Comparison of ENCODE assay signal across 12 mouse cellular contexts in genomic region chr2:123754220-123754619, GRCm38 (mm10).
A peak's percentile ranks its signal among the peaks of the same experiment; 100 is the strongest.
DNase-seq lines count a peak whose midpoint lies in the region; ATAC-seq and TF ChIP-seq lines count a peak whose summit lies in the region.
"Had no signal": no experiment of that assay in that cellular context is flagged by ENCODE, and none has a peak within 500 bp of the region (broad histone marks: within the 10 kb centered on the region; RNA-seq: fewer than 3 reads in every experiment).

No protein-coding gene starts in this region.

- no peaks in the 10 kb centered on the region for H3K4me1 ChIP-seq in heart, embryonic 15.5 days (replicated peaks)
- no peaks in the 10 kb centered on the region for H3K4me1 ChIP-seq in embryonic facial prominence, embryonic 14.5 days (ENCODE audit: control insufficient read depth, insufficient read depth, low read length)
- H3K4me1 ChIP-seq in hindbrain, embryonic 15.5 days (replicated peaks), result no peaks in the 10 kb centered on the region
- no peaks in the 10 kb centered on the region for H3K4me1 ChIP-seq in midbrain, embryonic 14.5 days (ENCODE audit: control insufficient read depth, insufficient read depth, low read length)
- H3K4me1 ChIP-seq: liver, embryonic 13.5 days had no signal

- no peak for TF ChIP-seq CTCF in gastrocnemius, adult 2 months (IDR thresholded peaks at IDR 0.05)

- no peaks in the 10 kb centered on the region for H3K9me3 ChIP-seq in heart, embryonic 15.5 days (replicated peaks)
- no peaks in the 10 kb centered on the region for H3K9me3 ChIP-seq in embryonic facial prominence, embryonic 14.5 days (ENCODE audit: control insufficient read depth, low read length)
- no peaks in the 10 kb centered on the region for H3K9me3 ChIP-seq in hindbrain, embryonic 15.5 days
- no peaks in the 10 kb centered on the region for H3K9me3 ChIP-seq in midbrain, embryonic 14.5 days (ENCODE audit: control insufficient read depth, low read length)
- H3K9me3 ChIP-seq: liver, embryonic 13.5 days had no signal

- no peaks in the 10 kb centered on the region for H3K27me3 ChIP-seq in heart, embryonic 15.5 days
- no peaks in the 10 kb centered on the region for H3K27me3 ChIP-seq in embryonic facial prominence, embryonic 14.5 days (replicated peaks; ENCODE audit: control insufficient read depth, insufficient read depth, low read length)
- H3K27me3 ChIP-seq in hindbrain, embryonic 15.5 days, result 0 out of 2 replicates have a peak, but pooled peaks cover 2% of the 10 kb centered on the region
- H3K27me3 ChIP-seq in midbrain, embryonic 14.5 days (ENCODE audit: control insufficient read depth, insufficient read depth, low read length), result no peaks in the 10 kb centered on the region
- H3K27me3 ChIP-seq: liver, embryonic 13.5 days had no signal

- no peak overlapping the region for H3K9ac ChIP-seq in heart, embryonic 15.5 days
- no peak overlapping the region for H3K9ac ChIP-seq in embryonic facial prominence, embryonic 14.5 days (ENCODE audit: low read depth, low read length)
- no peak overlapping the region for H3K9ac ChIP-seq in hindbrain, embryonic 15.5 days
- no peak overlapping the region; the same call in 1 of the 2 replicates for H3K9ac ChIP-seq in midbrain, embryonic 14.5 days (replicated peaks; ENCODE audit: low read length)
- H3K9ac ChIP-seq: liver, embryonic 13.5 days had no signal

- no peaks in the 10 kb centered on the region for H3K36me3 ChIP-seq in heart, embryonic 15.5 days
- no peaks in the 10 kb centered on the region for H3K36me3 ChIP-seq in embryonic facial prominence, embryonic 14.5 days (ENCODE audit: control insufficient read depth, insufficient read depth, low read length)
- H3K36me3 ChIP-seq in hindbrain, embryonic 15.5 days, result no peaks in the 10 kb centered on the region
- no peaks in the 10 kb centered on the region for H3K36me3 ChIP-seq in midbrain, embryonic 14.5 days (ENCODE audit: control insufficient read depth, insufficient read depth, low read length)
- H3K36me3 ChIP-seq: liver, embryonic 13.5 days had no signal

- no peak overlapping the region for H3K27ac ChIP-seq in heart, embryonic 15.5 days
- no peak overlapping the region for H3K27ac ChIP-seq in embryonic facial prominence, embryonic 14.5 days (replicated peaks; ENCODE audit: low read depth, low read length)
- no peak overlapping the region for H3K27ac ChIP-seq in hindbrain, embryonic 15.5 days (replicated peaks)
- H3K27ac ChIP-seq in midbrain, embryonic 14.5 days (replicated peaks; ENCODE audit: low read depth, low read length), result no peak overlapping the region
- H3K27ac ChIP-seq in gastrocnemius, adult 2 months, result no peak overlapping the region
- H3K27ac ChIP-seq: layer of hippocampus, adult 2 months; liver, embryonic 13.5 days had no signal

- peak overlapping the region; percentile 45 for H3K4me2 ChIP-seq in heart, embryonic 15.5 days
- peak overlapping the region; percentile 42 for H3K4me2 ChIP-seq in embryonic facial prominence, embryonic 14.5 days (ENCODE audit: low read depth, low read length)
- H3K4me2 ChIP-seq in hindbrain, embryonic 15.5 days, result peak overlapping the region; percentile 48
- peak overlapping the region; percentile 38 for H3K4me2 ChIP-seq in midbrain, embryonic 14.5 days (ENCODE audit: low read length)
- H3K4me2 ChIP-seq: liver, embryonic 13.5 days had no signal

- intact Hi-C loops in heart, postnatal 25 days (cut with DNase I), result no loop called here
- intact Hi-C loops in gastrocnemius, postnatal 36 days (cut with DNase I), result no loop called here
- intact Hi-C loops in gastrocnemius, adult 2 months (cut with DNase I), result no loop called here

- peak overlapping the region; percentile 33 for H3K4me3 ChIP-seq in heart, embryonic 15.5 days
- H3K4me3 ChIP-seq in embryonic facial prominence, embryonic 14.5 days (ENCODE audit: low read depth, low read length), result peak overlapping the region; percentile 22
- H3K4me3 ChIP-seq in hindbrain, embryonic 15.5 days, result peak overlapping the region; percentile 33
- 0 out of 2 replicates have a peak overlapping the region, but pooled peaks have one; percentile 10 for H3K4me3 ChIP-seq in midbrain, embryonic 14.5 days (replicated peaks; ENCODE audit: low read depth, low read length)
- no peak overlapping the region for H3K4me3 ChIP-seq in gastrocnemius, adult 2 months
- H3K4me3 ChIP-seq: layer of hippocampus, adult 2 months; liver, embryonic 13.5 days had no signal

- no peak for ATAC-seq in heart, embryonic 15.5 days (replicated peaks; ENCODE audit: insufficient number of reproducible peaks, insufficient read depth, low FRiP score, low read depth)
- no peak for ATAC-seq in embryonic facial prominence, embryonic 14.5 days (ENCODE audit: low read depth)
- no peak for ATAC-seq in hindbrain, embryonic 15.5 days (ENCODE audit: low FRiP score, low read depth)
- no peak for ATAC-seq in midbrain, embryonic 14.5 days (ENCODE audit: low FRiP score, low TSS enrichment)

- DNase-seq in heart, postnatal 25 days (ENCODE audit: low spot score), result no peak
- DNase-seq in embryonic facial prominence, embryonic 14.5 days (ENCODE audit: low spot score), result no peak
- DNase-seq in midbrain, embryonic 14.5 days, result no peak
- no peak for DNase-seq in natural killer cell, adult 2 months (ENCODE audit: low spot score in 2 of 2)
- no peak for DNase-seq in gastrocnemius, postnatal 36 days
- no peak for DNase-seq in gastrocnemius, adult 2 months
- DNase-seq: liver, embryonic 13.5 days; right cerebral cortex, postnatal 25 days; thymus, adult 2 months had no signal

- WGBS in heart, embryonic 15.5 days, result 69% methylated on average over 7 of the region's 7 CpGs
- WGBS in embryonic facial prominence, embryonic 14.5 days, result 81% methylated on average over 7 of the region's 7 CpGs
- 68% methylated on average over 7 of the region's 7 CpGs for WGBS in hindbrain, embryonic 15.5 days
- 74% methylated on average over 7 of the region's 7 CpGs for whole genome bisulfite sequencing in midbrain, embryonic 14.5 days
